8 mouse cellular contexts compared by ENCODE assay signal in genomic region chr7:139467177-139467895, GRCm38 (mm10).
DNase-seq lines count a peak whose midpoint lies in the region; ATAC-seq lines count a peak whose summit lies in the region.

No protein-coding gene starts in this region.

- H3K36me3 ChIP-seq in hindbrain, embryonic 12.5 days = no peaks in the 10 kb centered on the region
- H3K36me3 ChIP-seq in hindbrain, embryonic 11.5 days (ENCODE audit: control insufficient read depth, insufficient read depth, low read length) = no peaks in the 10 kb centered on the region
- no peaks in the 10 kb centered on the region for H3K36me3 ChIP-seq in liver, embryonic 15.5 days (replicated peaks)
- H3K36me3 ChIP-seq in forebrain, embryonic 13.5 days (ENCODE audit: poor library complexity, severe bottlenecking) = no peaks in the 10 kb centered on the region

- no peak for ATAC-seq in hindbrain, embryonic 12.5 days (ENCODE audit: low FRiP score)
- no peak for ATAC-seq in hindbrain, embryonic 11.5 days (ENCODE audit: low FRiP score)
- ATAC-seq in granulocyte monocyte progenitor cell, adult 5-6 weeks (replicated peaks; ENCODE audit: poor library complexity, severe bottlenecking) = peak; percentile 65
- ATAC-seq in liver, embryonic 15.5 days (ENCODE audit: insufficient read depth) = 0 out of 2 replicates have a peak, but pooled peaks have one; percentile 23
- ATAC-seq in forebrain, embryonic 13.5 days = no peak
- no peak for ATAC-seq in activated CD4-positive, CD25-positive, alpha-beta regulatory T cell, adult 4 months

- H3K4me2 ChIP-seq in hindbrain, embryonic 12.5 days (replicated peaks) = no peak overlapping the region
- H3K4me2 ChIP-seq in hindbrain, embryonic 11.5 days (replicated peaks; ENCODE audit: low read depth, low read length) = no peak overlapping the region
- H3K4me2 ChIP-seq in liver, embryonic 15.5 days = no peak overlapping the region
- no peak overlapping the region for H3K4me2 ChIP-seq in forebrain, embryonic 13.5 days

- H3K4me1 ChIP-seq in hindbrain, embryonic 12.5 days = peaks cover 30% of the 10 kb centered on the region
- H3K4me1 ChIP-seq in hindbrain, embryonic 11.5 days (replicated peaks; ENCODE audit: control insufficient read depth, insufficient read depth, low read length) = 0 out of 2 replicates have a peak, but pooled peaks cover 4% of the 10 kb centered on the region
- H3K4me1 ChIP-seq in liver, embryonic 15.5 days (replicated peaks) = peaks cover 25% of the 10 kb centered on the region
- H3K4me1 ChIP-seq in forebrain, embryonic 13.5 days = peaks cover 7% of the 10 kb centered on the region; the same call in 1 of the 2 replicates

- 0 out of 2 replicates have a peak overlapping the region, but pooled peaks have one; percentile 32 for H3K27ac ChIP-seq in hindbrain, embryonic 12.5 days
- H3K27ac ChIP-seq in hindbrain, embryonic 11.5 days (ENCODE audit: low read depth, low read length) = no peak overlapping the region
- H3K27ac ChIP-seq in liver, embryonic 15.5 days (replicated peaks) = 0 out of 2 replicates have a peak overlapping the region, but pooled peaks have one; percentile 29
- H3K27ac ChIP-seq in forebrain, embryonic 13.5 days = no peak overlapping the region

- H3K9ac ChIP-seq in hindbrain, embryonic 12.5 days = no peak overlapping the region
- H3K9ac ChIP-seq in hindbrain, embryonic 11.5 days (ENCODE audit: low read depth, low read length) = no peak overlapping the region
- H3K9ac ChIP-seq in liver, embryonic 15.5 days = no peak overlapping the region
- no peak overlapping the region for H3K9ac ChIP-seq in forebrain, embryonic 13.5 days

- H3K27me3 ChIP-seq in hindbrain, embryonic 12.5 days = no peaks in the 10 kb centered on the region
- H3K27me3 ChIP-seq in hindbrain, embryonic 11.5 days (ENCODE audit: control insufficient read depth, insufficient read depth, low read length) = no peaks in the 10 kb centered on the region
- H3K27me3 ChIP-seq in liver, embryonic 15.5 days = no peaks in the 10 kb centered on the region
- H3K27me3 ChIP-seq in forebrain, embryonic 13.5 days = no peaks in the 10 kb centered on the region

- H3K4me3 ChIP-seq in hindbrain, embryonic 12.5 days = no peak overlapping the region
- no peak overlapping the region for H3K4me3 ChIP-seq in hindbrain, embryonic 11.5 days (ENCODE audit: low read depth, low read length)
- H3K4me3 ChIP-seq in liver, embryonic 15.5 days (replicated peaks) = no peak overlapping the region
- H3K4me3 ChIP-seq in forebrain, embryonic 13.5 days = no peak overlapping the region

- WGBS in hindbrain, embryonic 12.5 days = 77% methylated on average over 10 of the region's 10 CpGs
- 78% methylated on average over 10 of the region's 10 CpGs for WGBS in hindbrain, embryonic 11.5 days
- WGBS in liver, embryonic 15.5 days (ENCODE audit: insufficient replicate concordance) = 37% methylated on average over 10 of the region's 10 CpGs
- 83% methylated on average over 10 of the region's 10 CpGs for WGBS in forebrain, embryonic 13.5 days

- no peak for DNase-seq in hindbrain, embryonic 11.5 days (ENCODE audit: low spot score)
- DNase-seq in adrenal gland, postnatal 10 days = peak; percentile 78
- DNase-seq in layer of hippocampus, adult 8-10 months (ENCODE audit: low spot score in 2 of 2) = no peak

- H3K9me3 ChIP-seq in hindbrain, embryonic 12.5 days (replicated peaks) = no peaks in the 10 kb centered on the region
- H3K9me3 ChIP-seq in hindbrain, embryonic 11.5 days (ENCODE audit: control insufficient read depth, low read length) = no peaks in the 10 kb centered on the region
- no peaks in the 10 kb centered on the region for H3K9me3 ChIP-seq in liver, embryonic 15.5 days (replicated peaks)
- no peaks in the 10 kb centered on the region for H3K9me3 ChIP-seq in forebrain, embryonic 13.5 days (replicated peaks)

Comparison
In these comparisons a context has a peak if more than half of its experiments do, and no peak if none do; other contexts are left out.
1. H3K27ac ChIP-seq: peak in hindbrain, embryonic 12.5 days (single experiment) and liver, embryonic 15.5 days (single experiment); none in hindbrain, embryonic 11.5 days (single experiment) and forebrain, embryonic 13.5 days (single experiment).
2. ATAC-seq: peak in granulocyte monocyte progenitor cell, adult 5-6 weeks (single experiment) and liver, embryonic 15.5 days (single experiment); none in hindbrain, embryonic 12.5 days (single experiment), hindbrain, embryonic 11.5 days (single experiment), forebrain, embryonic 13.5 days (single experiment) and activated CD4-positive, CD25-positive, alpha-beta regulatory T cell, adult 4 months (single experiment).